Mouse (Mus musculus) lung, postnatal 0 days (tissue): Measurements from ENCODE around the gene Cnbd2. TPM values are rescaled to one million over a fixed set of nuclear protein-coding genes. Genes with fewer than 3 reads are reported as not detected.
"Not testable (repeated sequence)": the region's sequence is repeated elsewhere in the genome, so short reads cannot be mapped to it uniquely, and the experiment has no call there.

Source experiments
- ATAC-seq: fragments of 200-750 bp; cut with Nextera tagmentation; 2 replicates; pipeline ENCODE4 v1.8.0; 2017; ENCODE audit warnings: moderate library complexity
- DNase-seq: peaks from one replicate; pipeline ENCODE4 v3.0.0-alpha.2; 2016; ENCODE audit warnings: low spot score
- H3K27ac ChIP-seq: fragments of 300-500 bp; sonication (generic); 2 replicates; pipeline ENCODE4 v1.5.1; 2014; ENCODE audit warnings: antibody characterized with exemption, mild to moderate bottlenecking, low read length, mixed read lengths
- H3K27me3 ChIP-seq: fragments of 300-500 bp; sonication (generic); replicated peaks from 2 replicates; pipeline ENCODE4 v1.6.1; 2014; ENCODE audit warnings: low read length, mixed read lengths; ENCODE audit not compliant: insufficient read depth
- H3K36me3 ChIP-seq: fragments of 300-500 bp; sonication (generic); 2 replicates; pipeline ENCODE4 v1.6.1; 2014; ENCODE audit warnings: low read length, mixed read lengths; ENCODE audit not compliant: insufficient read depth
- H3K4me1 ChIP-seq: fragments of 300-500 bp; sonication (generic); 2 replicates; pipeline ENCODE4 v1.6.1; 2014; ENCODE audit warnings: antibody characterized with exemption, low read depth, low read length, mixed read lengths; ENCODE audit not compliant: insufficient read depth
- H3K4me2 ChIP-seq: fragments of 300-500 bp; sonication (generic); replicated peaks from 2 replicates; pipeline ENCODE4 v1.6.1; 2014; ENCODE audit warnings: low read depth, mild to moderate bottlenecking, low read length, moderate library complexity, mixed read lengths
- H3K4me3 ChIP-seq: fragments of 300-500 bp; sonication (generic); 2 replicates; pipeline ENCODE4 v1.5.1; 2014; ENCODE audit warnings: low read depth, low read length
- H3K9ac ChIP-seq: fragments of 300-500 bp; sonication (generic); replicated peaks from 2 replicates; pipeline ENCODE4 v1.6.1; 2014; ENCODE audit warnings: low read depth, mild to moderate bottlenecking
- H3K9me3 ChIP-seq: fragments of 300-500 bp; sonication (generic); 2 replicates; pipeline ENCODE4 v1.6.1; 2016; ENCODE audit warnings: low read length, mixed read lengths
- CTCF ChIP-seq: IDR thresholded peaks from 2 replicates; pipeline ENCODE4 v1.5.1; 2016; ENCODE audit warnings: antibody characterized with exemption, mild to moderate bottlenecking
- EP300 ChIP-seq: IDR thresholded peaks from 2 replicates; pipeline ENCODE4 v1.6.1; 2016; ENCODE audit warnings: antibody characterized with exemption, mild to moderate bottlenecking, control low read depth
- whole genome bisulfite sequencing: fragments of 180-500 bp; shearing (Covaris S2); extraction: QIAGEN DNeasy Blood & Tissue Kit; methylation state at CpG from one replicate; pipeline ENCODE4 v1.1.7; 2014; 5-methylcytosine and 5-hydroxymethylcytosine counted together
- polyA plus RNA-seq: library from polyadenylated mRNA; unstranded; fragments of >200 nt; fragmentation: Nextera tagmentation; extraction: Ambion mirVana; gene quantifications from 2 replicates; pipeline ENCODE4 v1.2.1, GENCODE M21; 2015

Cnbd2 gene
- polyA plus RNA-seq, 1 experiment from 2014 or later: 6.8 TPM

GRCm38 (mm10) chr2:156381350-156381749 lies 69.3 kb downstream of the Cnbd2 start:
- Histone ChIP-seq H3K4me2 (no peak overlapping the region), H3K36me3 (no peaks in the 10 kb centered on the region), H3K9ac (no peak overlapping the region), H3K4me1 (no peaks in the 10 kb centered on the region), H3K9me3 (no peaks in the 10 kb centered on the region), H3K27me3 (no peaks in the 10 kb centered on the region), H3K27ac (no peak overlapping the region), H3K4me3 (no peak overlapping the region)
- ATAC-seq: no peak
- DNase-seq: no peak
- 75% methylated on average over 4 of the region's 4 CpGs for WGBS
- TF ChIP-seq CTCF (peak; percentile 38), EP300 (no peak)

- not testable (repeated sequence) for H3K9me3 ChIP-seq, H3K36me3 ChIP-seq, H3K4me1 ChIP-seq, H3K9ac ChIP-seq, H3K27me3 ChIP-seq
- DNase-seq (peak; percentile 90), ATAC-seq (peak; percentile 95)
- WGBS: 0% methylated on average over 9 of the region's 63 CpGs
- peak overlapping the region; percentile 47; the same call in 1 of the 2 replicates for H3K27ac ChIP-seq
- peak overlapping the region; percentile 35; the same call in 1 of the 2 replicates for H3K4me2 ChIP-seq
- peak overlapping the region; percentile 38 for H3K4me3 ChIP-seq
- TF ChIP-seq CTCF: 0 out of 2 replicates have a peak, but pooled peaks have one; percentile 10
Observed at GRCm38 (mm10) chr2:156392461-156393154, 80.5 kb downstream of the Cnbd2 start.

GRCm38 (mm10) chr2:156393155-156393828 lies 81.2 kb downstream of the Cnbd2 start:
- H3K36me3 ChIP-seq: no peaks in the 10 kb centered on the region
- H3K27ac ChIP-seq: no peak overlapping the region
- no peak for ATAC-seq
- TF ChIP-seq CTCF (no peak), EP300 (no peak)
- H3K9ac ChIP-seq: no peak overlapping the region
- DNase-seq: no peak
- no peaks in the 10 kb centered on the region for H3K9me3 ChIP-seq
- peak overlapping the region; percentile 38; the same call in 1 of the 2 replicates for H3K4me3 ChIP-seq
- 51% methylated on average over 5 of the region's 5 CpGs for WGBS
- no peaks in the 10 kb centered on the region for H3K27me3 ChIP-seq
- no peaks in the 10 kb centered on the region for H3K4me1 ChIP-seq
- H3K4me2 ChIP-seq: peak overlapping the region; percentile 35; the same call in 1 of the 2 replicates

- no peak overlapping the region for H3K9ac ChIP-seq
- H3K27ac ChIP-seq: no peak overlapping the region
- no peaks in the 10 kb centered on the region for H3K9me3 ChIP-seq
- TF ChIP-seq CTCF: peak; percentile 56
- no peak for TF ChIP-seq EP300
- WGBS: 95% methylated on average over 4 of the region's 4 CpGs
- ATAC-seq: no peak
- H3K4me1 ChIP-seq: no peaks in the 10 kb centered on the region
- no peaks in the 10 kb centered on the region for H3K27me3 ChIP-seq
- no peak overlapping the region for H3K4me3 ChIP-seq
- H3K36me3 ChIP-seq: no peaks in the 10 kb centered on the region
- H3K4me2 ChIP-seq: no peak overlapping the region
- no peak for DNase-seq
Observed at GRCm38 (mm10) chr2:156394282-156394681, 82.2 kb downstream of the Cnbd2 start.

- ATAC-seq (no peak), DNase-seq (no peak)
- Histone ChIP-seq H3K9me3 (no peaks in the 10 kb centered on the region), H3K36me3 (no peaks in the 10 kb centered on the region), H3K4me3 (no peak overlapping the region), H3K9ac (no peak overlapping the region), H3K27me3 (no peaks in the 10 kb centered on the region), H3K27ac (no peak overlapping the region), H3K4me2 (no peak overlapping the region), H3K4me1 (no peaks in the 10 kb centered on the region)
- TF ChIP-seq EP300 (no peak), CTCF (no peak)
- 70% methylated on average over 2 of the region's 2 CpGs for WGBS
Observed at GRCm38 (mm10) chr2:156396096-156396495, 84.0 kb downstream of the Cnbd2 start.

GRCm38 (mm10) chr2:156397988-156398387 lies 85.9 kb downstream of the Cnbd2 start:
- Histone ChIP-seq H3K27me3 (no peaks in the 10 kb centered on the region), H3K4me3 (no peak overlapping the region), H3K36me3 (no peaks in the 10 kb centered on the region), H3K9me3 (no peaks in the 10 kb centered on the region), H3K27ac (no peak overlapping the region), H3K9ac (no peak overlapping the region), H3K4me1 (no peaks in the 10 kb centered on the region), H3K4me2 (no peak overlapping the region)
- 86% methylated on average over 7 of the region's 7 CpGs for WGBS
- DNase-seq (no peak), ATAC-seq (no peak)
- no peak for TF ChIP-seq CTCF
- no peak for TF ChIP-seq EP300
